Mouse (Mus musculus) ovary, adult 18-20 months (tissue): Measurements from ENCODE around the gene Kcnj15.
A peak's percentile ranks its signal among the peaks of the same experiment; 100 is the strongest.

Source experiments
- DNase-seq: peaks from one replicate; pipeline ENCODE4 v3.0.0; 2022; ENCODE audit warnings: low spot score, mixed read lengths

Kcnj15 gene

DNA sequence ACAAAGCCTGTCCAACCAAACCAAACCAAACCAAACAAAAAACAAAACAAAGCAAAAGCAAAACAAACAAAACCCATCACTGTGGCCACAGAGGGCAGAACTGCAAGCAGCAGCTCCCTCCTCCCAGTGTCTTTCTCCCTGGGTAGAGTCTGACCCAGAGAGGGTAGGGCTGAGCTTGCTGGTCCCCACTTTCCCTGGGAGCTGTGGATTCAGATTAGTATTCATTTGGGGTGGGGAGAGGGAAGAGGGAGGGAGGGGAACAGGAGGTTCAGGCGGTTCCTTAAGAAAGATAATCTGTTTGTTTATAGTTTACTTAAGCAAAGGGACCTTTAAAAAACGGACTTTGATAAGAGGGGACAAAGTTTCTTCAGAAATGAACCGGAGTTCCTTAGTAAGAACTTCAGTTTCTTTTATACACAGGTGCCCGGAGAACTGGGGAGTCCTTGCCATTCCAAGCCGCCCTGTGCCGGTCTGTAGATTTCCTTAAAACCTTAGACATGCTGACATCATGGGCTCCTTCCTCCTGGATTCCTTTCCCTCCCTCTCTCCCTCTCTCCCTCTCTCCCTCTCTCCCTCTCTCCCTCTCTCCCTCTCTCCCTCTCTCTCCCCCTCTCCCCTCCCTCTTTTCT, at the start of gene Kcnj15:
Gene Kcnj15 (plus strand): TSS at position 293 of the 629 bp plus-strand sequence.
- DNase-seq = no peak

DNA sequence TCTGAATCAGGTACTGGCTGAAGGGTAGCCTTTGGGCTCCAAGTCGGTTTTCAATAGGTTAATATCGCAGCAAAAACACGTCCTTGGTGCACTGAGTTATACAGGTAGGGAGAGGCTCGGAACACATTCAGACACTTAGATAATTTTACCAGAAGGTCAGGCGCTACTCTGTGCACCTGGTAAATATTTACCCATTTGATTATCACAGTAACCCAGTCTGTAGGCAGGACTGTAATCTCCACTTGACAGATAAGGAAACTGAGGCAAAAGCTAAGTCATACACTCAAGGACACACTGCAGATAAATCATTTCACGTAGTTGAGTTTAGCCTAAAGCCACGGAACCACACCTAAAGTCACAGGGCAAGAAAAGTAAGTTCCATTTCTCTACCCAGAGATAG, 49.1 kb upstream of the Kcnj15 start:
- DNase-seq = no peak

DNA sequence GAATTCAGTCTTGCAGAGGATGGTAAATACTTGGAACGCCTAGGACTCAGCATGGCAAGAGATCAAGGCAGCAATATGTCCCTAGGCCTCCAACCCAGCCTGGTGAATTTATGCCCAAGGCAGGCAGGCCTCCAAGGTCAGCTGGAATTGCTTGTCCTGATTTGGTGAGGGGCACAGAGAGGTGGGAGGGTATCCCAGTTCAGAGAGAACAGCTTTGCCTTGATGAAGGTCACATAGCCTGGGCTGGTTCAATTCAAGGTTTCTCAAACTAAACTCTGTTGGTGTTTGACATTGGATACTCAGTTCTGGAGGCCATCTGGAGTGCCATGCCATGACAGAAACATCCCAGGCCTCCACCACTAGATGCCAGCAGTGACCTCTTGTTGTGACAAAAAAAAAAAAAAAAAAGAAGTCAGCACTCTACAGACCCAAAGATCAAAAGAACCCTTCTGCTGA, 48.3 kb upstream of the Kcnj15 start:
- peak; percentile 74 for DNase-seq

DNA sequence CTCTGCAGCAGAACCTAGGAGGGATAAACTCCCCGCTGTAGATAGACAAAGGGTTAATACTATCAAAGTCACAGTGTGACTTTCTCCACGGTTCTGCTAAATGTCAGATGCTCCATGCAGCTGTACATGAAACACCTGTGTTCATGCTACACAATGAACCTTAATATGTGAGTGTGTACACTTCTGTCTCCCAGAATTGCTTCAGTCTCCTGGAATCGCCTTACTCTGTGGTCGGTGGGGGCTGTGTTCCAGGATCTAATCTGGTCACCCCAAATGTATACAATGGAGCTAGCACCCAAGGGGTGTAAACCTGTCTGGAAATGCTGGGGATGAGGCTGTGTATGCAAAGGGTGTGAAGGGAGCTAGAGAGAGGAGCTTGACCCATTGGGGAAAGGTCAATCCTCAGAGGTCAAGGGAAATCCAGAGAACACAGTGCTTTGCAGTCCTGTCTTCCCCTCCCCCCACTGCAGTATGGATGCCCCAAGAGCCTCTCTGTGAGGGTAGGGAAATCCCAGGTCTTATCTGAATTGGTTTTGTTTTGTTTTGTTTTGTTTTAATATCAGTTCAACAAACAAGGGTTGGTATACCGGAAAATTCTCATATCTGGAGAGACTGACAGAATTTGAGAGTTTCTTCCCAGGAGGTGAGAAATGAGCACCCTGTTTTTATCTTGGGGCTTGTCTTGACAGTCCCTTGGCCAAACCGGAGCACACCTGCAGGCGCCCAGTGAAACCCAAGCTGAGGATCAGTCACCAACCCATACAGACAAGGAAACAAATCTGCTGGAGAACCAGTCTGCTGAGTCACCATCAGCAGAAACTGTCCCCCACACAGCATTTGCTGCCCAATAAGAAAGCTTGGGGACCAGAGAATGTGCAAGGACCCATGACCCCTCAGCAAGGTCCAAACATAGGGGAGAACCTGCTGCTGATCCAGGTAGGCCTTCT, 42.8 kb upstream of the Kcnj15 start:
- no peak for DNase-seq

DNA sequence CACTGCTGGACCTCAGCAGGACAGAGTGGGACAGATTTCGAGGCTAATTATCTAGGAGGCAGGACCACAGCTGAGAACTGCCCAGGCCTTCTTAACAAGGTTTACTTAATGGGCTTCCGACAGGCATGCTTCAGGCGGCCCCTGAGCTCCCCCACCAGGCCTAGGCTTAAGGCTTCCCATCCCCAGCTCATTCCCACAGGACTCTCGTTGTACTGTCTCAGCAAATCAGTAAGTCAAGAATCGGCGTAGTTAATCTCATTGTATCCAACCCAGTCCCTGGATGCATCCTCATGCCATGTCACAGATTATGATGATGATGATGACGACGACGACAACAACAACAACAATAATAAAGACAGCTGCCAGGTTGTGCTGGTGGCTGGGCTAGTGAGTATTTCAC, 41.6 kb upstream of the Kcnj15 start:
- DNase-seq = no peak

DNA sequence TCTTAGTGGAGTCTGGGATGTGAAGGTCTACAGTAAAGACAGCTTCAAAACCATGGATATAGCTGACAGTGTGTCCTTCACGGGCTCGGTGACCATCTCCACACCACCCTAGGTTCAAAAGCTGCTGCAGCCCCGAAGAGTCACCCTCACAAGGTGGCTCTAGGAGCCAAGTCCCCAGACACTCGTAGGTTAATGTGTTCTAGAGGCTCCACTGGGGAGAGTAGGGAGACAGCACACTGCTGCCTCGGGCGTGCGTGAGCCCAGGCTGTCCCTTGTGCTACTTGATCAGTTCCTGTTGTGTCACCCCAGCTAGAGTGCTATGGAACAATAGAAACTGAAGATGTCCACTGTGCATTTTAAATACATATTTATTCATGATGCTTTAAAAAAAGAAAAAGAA, 41.0 kb upstream of the Kcnj15 start:
- DNase-seq = no peak

DNA sequence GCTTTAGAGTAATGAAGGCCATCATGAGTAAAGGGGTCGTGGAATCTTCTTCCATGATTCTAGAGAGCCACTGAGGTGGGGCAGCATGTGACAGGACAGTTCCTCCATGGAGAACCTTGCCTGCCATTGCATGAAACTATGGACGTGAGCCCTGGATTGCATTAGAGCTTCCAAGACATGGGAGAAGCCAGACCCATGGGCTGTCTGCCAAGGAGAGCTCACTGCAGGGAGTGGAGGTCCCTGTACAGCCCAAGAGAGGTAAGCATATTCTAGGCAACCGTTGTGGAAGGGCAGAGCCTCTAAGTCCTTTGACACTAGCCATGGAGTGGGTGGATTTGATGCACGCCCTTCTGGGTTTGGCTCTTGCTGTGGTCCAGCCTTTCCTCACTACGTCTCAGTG, 40.5 kb upstream of the Kcnj15 start:
- DNase-seq = no peak

DNA sequence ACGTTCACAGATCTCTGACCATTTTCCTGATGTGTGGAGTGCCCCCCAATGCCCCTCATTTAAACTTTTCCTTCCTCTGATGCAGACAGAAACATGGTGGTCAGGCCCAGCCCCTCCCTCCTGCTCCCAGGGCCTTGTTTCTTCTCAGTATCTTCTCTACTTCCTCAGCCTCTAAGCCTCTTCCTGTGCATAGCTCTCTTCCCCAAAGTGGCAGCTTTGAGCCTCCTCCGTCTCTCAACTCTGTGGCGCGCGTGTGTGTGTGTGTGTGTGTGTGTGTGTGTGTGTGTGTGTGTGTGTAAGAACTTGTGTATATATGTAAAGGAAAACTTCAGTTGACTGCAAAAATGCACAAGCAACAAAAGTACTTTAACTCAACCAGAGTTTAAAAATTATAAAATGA, 38.6 kb upstream of the Kcnj15 start:
- DNase-seq = no peak

DNA sequence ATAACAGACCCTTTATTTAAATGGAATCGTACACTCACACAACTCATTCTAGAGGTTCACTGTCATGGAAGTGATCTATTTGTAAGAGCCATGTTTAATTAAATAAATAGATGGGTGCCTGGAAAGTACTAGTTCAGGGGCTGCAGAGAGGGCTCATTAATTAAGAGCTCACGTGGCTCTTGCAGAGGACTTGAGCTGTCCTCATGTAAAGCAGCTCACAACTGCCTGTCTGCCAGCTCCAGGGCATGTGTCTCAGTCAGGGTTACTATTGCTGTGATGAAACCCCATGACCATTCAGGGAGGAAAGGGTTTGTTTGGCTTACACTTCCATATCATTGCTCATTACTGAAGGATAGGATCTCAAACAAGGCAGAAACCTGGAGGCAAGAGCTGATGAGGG, 37.9 kb upstream of the Kcnj15 start:
- DNase-seq = no peak

DNA sequence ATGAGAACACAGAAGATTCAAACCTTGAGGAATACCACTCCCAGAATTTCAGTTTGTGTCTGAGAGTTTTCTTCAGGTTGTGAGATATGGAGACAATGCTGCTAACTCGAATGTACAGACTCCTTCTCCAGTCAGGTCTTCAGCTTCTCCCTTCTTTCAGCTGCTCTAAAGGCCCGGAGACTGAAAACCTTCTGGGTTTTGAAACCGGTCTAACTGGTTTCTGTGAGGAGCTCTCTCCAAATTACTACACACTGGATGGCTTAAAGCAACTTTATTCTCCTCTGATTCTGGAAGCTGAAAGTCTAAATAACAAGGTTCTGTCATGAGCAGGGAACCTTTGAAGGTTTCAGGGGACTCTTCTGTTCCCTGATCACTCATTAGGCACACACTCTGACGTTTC, 36.3 kb upstream of the Kcnj15 start:
- no peak for DNase-seq

DNA sequence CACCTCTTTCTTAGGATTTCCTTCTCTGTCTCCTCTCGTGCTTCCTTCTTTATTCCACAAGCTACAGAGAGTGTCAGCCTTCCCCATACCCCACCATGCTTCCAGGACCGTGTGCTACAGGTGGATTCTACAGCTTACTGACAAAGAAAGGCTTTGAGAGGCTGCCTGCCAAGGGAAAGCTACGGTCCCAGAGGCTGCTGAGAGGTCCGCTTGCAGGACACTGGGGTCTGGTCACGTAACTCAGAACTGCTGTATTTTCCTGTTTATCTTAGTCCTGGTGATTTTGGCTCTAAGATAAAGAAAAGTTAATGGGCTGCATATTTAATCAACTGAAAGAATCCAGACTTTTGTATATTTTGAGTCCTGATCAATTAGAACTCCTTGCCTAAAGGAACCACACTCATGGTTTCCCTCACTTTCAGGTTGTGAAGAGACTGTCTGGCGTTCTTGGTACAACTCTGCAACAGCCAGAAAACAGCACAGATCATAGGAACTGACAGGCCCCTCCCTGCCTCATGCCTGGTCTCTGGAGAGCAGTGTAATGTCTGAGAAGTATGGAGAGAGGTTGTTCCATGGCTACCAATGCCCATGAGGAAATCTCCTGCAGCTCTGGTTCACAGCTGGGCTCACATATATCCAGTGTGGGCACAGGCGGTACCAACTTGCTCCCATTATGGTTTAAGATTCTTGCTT, 35.2 kb upstream of the Kcnj15 start:
- no peak for DNase-seq

DNA sequence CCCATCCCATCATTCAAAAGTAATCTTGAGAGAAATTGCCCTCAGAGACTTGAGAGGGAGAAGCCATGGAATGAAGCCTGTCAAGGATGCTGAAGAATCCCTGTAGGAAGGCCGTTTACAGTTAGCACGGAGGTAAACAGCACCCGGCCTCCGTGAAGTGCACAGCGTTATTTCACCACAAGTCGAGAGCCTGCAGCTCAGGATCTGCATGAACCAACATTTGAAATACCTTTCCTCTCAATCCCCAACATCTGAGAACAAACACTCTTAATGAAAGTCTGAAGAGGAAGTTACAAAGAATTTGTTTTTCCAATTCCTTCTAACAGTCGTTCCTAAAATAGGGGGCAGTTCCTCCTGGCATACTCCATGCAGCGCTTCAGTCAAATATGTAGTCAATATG, 33.9 kb upstream of the Kcnj15 start:
- DNase-seq = no peak

DNA sequence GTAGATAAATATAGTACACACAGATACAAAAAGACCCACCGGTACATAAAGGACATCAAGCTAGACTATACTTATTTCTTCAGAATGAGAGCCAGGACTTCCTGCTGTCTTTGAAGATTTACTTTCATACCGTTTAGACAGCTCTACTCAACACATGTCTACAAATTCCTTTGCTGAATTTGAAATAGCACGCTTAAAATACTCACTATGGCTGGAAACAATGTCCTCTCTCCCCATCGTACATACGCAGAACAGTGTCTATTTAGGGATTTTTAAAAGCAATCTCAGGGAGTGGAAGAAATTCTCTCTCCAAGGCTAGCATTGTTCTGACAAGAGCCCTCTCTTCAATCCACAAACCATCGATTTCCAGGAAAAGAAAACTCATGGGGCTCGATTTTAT, 32.1 kb upstream of the Kcnj15 start:
- no peak for DNase-seq

DNA sequence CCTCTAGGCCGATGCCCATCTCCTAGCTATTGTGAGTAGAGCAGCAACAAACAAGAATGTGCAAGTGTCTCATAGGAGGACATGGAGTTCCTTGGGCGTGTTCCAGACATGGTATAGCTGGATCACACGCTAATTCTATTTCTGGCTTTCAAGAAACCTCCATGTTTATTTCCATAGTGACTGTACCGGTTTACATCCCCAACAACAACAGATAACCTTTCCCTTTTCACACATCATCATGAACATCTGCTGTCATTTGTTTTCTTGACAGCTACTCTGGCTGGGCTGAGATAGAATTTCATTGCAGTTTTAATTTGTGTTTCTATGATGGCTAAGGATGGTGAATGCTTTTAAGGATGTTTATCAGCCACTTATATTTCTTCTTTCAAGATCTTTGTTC, 25.6 kb upstream of the Kcnj15 start:
- DNase-seq = no peak

DNA sequence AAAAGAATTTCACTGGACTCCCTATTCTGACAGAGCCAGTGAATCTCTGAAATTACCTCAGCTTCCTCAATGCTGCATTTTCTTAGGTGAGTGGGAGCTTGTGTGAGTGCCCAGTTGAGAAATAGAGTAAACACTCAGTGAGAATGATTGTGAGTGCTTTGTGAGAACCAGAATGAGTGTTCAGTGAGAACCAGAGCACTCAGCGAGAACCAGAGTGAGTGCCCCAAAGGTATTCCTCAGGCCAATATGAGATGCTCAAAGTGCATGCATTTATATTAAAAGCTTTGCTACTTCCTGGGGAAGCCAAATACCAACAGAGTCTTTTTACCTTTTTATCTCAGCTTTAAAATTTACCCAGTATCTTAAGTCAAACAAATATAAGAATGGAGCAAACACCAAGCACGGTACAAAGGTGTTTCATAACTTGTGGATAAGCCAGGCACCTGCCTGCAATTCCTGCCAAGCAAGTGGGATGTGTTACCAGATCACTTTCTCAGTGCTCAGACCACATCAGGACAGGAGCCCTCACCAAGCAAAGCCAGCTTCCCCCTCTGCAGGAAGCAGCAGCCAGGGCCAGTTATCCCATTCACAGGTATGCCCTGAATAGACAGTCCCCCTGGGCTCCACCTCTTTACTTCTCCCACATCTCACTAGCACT, 22.3 kb upstream of the Kcnj15 start:
- no peak for DNase-seq

DNA sequence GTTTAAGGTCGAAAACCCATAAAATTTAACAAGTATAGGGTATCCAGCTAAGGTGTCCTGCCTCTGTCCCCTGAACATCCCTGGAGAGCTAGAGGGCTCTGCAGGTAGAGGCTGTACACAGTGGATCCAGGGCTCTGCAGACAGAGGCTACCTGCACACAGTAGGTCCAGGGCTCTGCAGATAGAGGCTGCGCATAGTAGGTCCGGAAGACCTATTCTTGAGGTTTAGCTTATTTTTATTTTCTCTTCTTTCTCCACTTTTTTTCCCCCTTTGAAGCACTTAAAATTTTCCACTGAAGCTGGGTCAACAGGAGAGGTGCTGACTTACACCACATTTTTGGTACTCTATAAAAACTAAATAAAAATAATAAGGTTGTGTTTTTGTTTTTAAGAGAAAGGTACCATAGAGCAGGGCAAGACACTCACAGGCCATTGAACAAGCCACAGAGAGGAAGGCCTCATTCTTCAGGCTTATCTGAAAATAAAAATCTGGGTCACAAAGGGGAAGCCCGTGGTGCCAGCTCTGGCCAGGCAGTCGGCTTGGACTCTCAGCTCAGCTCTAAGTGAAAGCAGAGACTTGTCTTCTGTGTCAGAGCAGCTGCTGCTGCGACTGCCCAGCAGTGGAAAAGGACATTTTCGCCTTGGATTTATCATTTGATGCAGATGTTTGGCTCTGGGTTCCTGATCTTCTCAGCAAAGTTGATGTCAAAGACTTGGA, 18.0 kb upstream of the Kcnj15 start:
- no peak for DNase-seq

DNA sequence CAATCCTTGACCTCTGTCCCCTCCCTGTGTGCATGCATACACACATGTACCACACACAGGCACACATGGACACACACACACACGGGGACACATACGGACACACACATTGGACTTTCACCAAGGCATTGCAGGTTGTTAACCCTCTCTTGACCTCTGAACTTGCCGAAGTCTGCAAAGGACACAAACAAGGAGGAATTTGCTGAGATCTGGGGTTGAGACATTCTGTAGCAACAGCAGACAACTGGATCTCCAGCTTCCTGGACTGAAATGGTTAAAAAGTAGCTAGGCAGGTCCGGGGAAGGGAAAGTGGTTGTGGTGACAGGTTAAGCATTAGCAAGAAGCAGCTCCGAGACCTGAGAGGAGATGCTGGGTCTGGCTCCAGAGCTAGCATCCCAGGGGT, 16.7 kb upstream of the Kcnj15 start:
- DNase-seq = no peak

DNA sequence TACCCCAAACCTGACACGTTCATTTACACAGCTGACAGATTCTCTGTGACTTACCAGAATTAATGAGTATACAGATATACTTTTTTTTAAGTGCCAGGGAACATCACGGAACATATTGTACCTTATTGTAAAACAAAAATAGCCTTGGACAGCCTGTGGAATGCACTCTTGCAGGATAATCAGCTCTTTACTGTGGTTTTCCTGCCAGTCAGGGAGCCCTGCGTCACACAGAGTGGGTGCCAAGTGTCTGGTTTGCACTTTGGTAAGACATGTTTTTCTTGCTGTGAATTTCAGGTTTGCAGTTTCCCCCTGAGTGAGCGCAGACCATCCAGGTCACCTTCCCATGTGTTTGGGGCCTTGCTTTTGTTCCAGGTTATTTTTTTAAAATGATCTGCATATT, 15.8 kb upstream of the Kcnj15 start:
- peak; percentile 49 for DNase-seq

DNA sequence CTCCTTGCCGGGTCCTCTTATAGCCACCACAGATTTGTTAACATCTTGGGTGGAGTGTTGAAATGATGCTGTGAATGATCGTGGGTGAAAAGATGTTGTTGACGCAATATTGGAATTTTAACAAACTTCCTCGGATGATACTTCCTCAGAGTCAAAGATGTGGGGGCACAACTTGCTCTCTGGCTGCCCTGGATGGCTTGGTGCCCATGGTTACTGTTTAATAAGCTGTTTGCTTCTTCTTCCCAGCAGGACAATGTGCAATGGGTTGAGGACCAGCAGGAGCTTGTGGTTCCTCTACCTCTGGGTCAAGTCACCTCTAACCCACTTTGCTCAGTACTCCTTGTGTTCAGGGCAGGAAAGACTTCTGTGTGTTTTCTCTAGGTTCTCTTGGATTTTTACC, 15.2 kb upstream of the Kcnj15 start:
- no peak for DNase-seq

DNA sequence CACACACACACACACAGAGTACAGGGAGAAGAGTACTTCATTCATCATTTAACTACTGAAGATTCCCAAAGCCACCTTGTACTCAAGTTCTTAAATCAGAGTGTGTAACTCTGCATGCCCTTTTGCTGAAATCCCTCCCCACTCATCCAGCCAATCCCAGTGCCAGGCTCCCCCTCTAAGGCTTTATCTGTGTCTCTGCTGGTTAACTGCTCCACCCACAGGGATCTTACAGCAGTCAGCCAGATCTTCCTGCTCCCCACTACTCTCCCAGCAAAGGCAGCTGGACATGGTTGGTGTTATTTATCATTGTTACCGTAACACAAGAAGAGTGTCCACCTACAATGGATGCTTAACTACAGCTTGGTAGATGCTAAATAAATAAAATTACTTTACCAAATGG, 14.0 kb upstream of the Kcnj15 start:
- DNase-seq = no peak

DNA sequence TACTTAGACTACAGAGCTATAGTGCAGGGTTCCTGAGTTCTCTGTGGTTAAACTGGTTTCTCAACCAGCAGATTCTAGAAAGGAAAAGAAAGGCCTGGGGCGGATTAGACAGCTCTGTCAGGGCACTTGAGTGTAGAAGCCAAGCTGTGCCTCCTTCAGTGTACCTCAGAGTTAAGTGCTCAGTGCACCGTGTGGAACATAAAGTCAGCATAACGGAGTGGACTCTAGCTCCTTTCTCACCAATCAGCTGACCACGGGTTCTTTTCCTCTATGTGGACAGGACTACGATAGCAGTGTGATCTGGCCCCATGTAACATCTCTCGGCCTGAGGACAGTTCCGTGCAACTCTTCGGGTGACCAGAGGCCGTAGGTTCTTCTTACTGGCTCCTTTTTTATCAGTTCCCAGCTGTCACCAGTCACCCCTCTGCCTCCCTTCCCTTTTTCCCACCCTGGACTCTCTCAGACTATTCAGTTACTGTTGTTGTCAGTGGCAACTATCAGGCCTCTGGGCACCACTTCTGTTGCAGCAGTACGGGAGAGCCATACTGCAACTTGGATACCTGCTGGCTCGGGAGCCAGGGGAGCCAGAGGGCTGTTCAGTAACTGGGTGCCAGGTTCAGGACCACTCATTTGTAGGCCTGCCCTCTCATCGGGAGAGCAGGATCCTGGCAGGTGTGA, 12.6 kb upstream of the Kcnj15 start:
- DNase-seq = no peak
